Mouse (Mus musculus) cerebellum, postnatal 14 days (tissue): ENCODE data around the gene Gm13278.
A peak's percentile ranks its signal among the peaks of the same experiment; 100 is the strongest.
"Not testable (repeated sequence)": the region's sequence is repeated elsewhere in the genome, so short reads cannot be mapped to it uniquely, and the experiment has no call there.

ENCODE experiments used
- DNase-seq, 2 experiments: peaks; one replicate each; pipeline ENCODE4 v3.0.0; 2021; ENCODE audit warnings: mixed read lengths in 2 of 2

The Gm13278 gene

GRCm38 (mm10) chr4:88793936-88794675, 2.8 kb downstream of the Gm13278 start, which contains the start of gene Gm13275:
Gene Gm13275 (plus strand): TSS chr4:88794487.
- peak; percentile 42 to 61 for DNase-seq

- DNase-seq, result not testable (repeated sequence)
Observed at GRCm38 (mm10) chr4:88797097-88797496, 5.7 kb downstream of the Gm13278 start, which contains the start of gene Gm13279. Gene Gm13279 (plus strand): TSS chr4:88797397.

- DNase-seq, result not testable (repeated sequence)
Observed at GRCm38 (mm10) chr4:88799365-88799764, 8.0 kb downstream of the Gm13278 start, which contains the start of gene Gm13285. Gene Gm13285 (plus strand): TSS chr4:88799665.

GRCm38 (mm10) chr4:88802954-88803353, 11.6 kb downstream of the Gm13278 start, which contains the start of gene Gm13287:
Gene Gm13287 (plus strand): TSS chr4:88803254.
- DNase-seq, result not testable (repeated sequence)

GRCm38 (mm10) chr4:88805231-88805630, 13.9 kb downstream of the Gm13278 start, which contains the start of gene Gm13288:
Gene Gm13288 (plus strand): TSS chr4:88805531.
- DNase-seq, result not testable (repeated sequence)

- DNase-seq, result not testable (repeated sequence)
Observed at GRCm38 (mm10) chr4:88805761-88806160, 14.4 kb downstream of the Gm13278 start.

- no peak for DNase-seq
Observed at GRCm38 (mm10) chr4:88815928-88816327, 24.6 kb downstream of the Gm13278 start, which contains the start of gene Ifna7. Gene Ifna7 (plus strand): TSS chr4:88816228.

GRCm38 (mm10) chr4:88819659-88820058, 28.3 kb downstream of the Gm13278 start, which contains the start of gene Ifna11:
Gene Ifna11 (plus strand): TSS chr4:88819959.
- no peak for DNase-seq

- peak; percentile 15 to 33 for DNase-seq
Observed at GRCm38 (mm10) chr4:88822995-88823394, 31.6 kb downstream of the Gm13278 start.

GRCm38 (mm10) chr4:88827116-88827515, 35.8 kb downstream of the Gm13278 start, which contains the start of gene Ifna6:
Gene Ifna6 (plus strand): TSS chr4:88827416.
- not testable (repeated sequence) for DNase-seq

- peak; percentile 20 to 32 for DNase-seq
Observed at GRCm38 (mm10) chr4:88830523-88830922, 39.2 kb downstream of the Gm13278 start.

GRCm38 (mm10) chr4:88835225-88835624, 43.9 kb downstream of the Gm13278 start, which contains the start of gene Ifna5:
Gene Ifna5 (plus strand): TSS chr4:88835525.
- not testable (repeated sequence) for DNase-seq

- peak; percentile 5 to 14 for DNase-seq
Observed at GRCm38 (mm10) chr4:88838828-88839227, 47.5 kb downstream of the Gm13278 start.

- no peak for DNase-seq
Observed at GRCm38 (mm10) chr4:88840058-88840457, 48.7 kb downstream of the Gm13278 start.

GRCm38 (mm10) chr4:88841438-88841911, 50.1 kb downstream of the Gm13278 start, which contains the start of gene Ifna4:
Gene Ifna4 (plus strand): TSS chr4:88841861.
- no peak for DNase-seq
